Mouse (Mus musculus) heart, postnatal 0 days (tissue): ENCODE data around the gene Ubqln4. TPM values are rescaled to one million over a fixed set of nuclear protein-coding genes. Genes with fewer than 3 reads are reported as not detected.

Experiments used
- ATAC-seq: fragments of 200-750 bp; cut with Nextera tagmentation; 2 replicates; pipeline ENCODE4 v1.8.0; 2017; ENCODE audit warnings: low read depth, moderate number of reproducible peaks, moderate library complexity; ENCODE audit not compliant: insufficient read depth
- DNase-seq: peaks from one replicate; pipeline ENCODE4 v3.0.0-alpha.2; 2016; ENCODE audit warnings: low spot score
- H3K27ac ChIP-seq: fragments of 300-500 bp; sonication (generic); 2 replicates; pipeline ENCODE4 v1.5.1; 2014; ENCODE audit warnings: low read depth, mild to moderate bottlenecking
- H3K27me3 ChIP-seq: fragments of 300-500 bp; sonication (generic); 2 replicates; pipeline ENCODE4 v1.6.1; 2014; ENCODE audit warnings: low read length, mixed read lengths; ENCODE audit not compliant: control insufficient read depth, insufficient read depth
- H3K36me3 ChIP-seq: fragments of 300-500 bp; sonication (generic); replicated peaks from 2 replicates; pipeline ENCODE4 v1.6.1; 2014; ENCODE audit warnings: low read length, mixed read lengths; ENCODE audit not compliant: control insufficient read depth, insufficient read depth
- H3K4me1 ChIP-seq: fragments of 300-500 bp; sonication (generic); 2 replicates; pipeline ENCODE4 v1.6.1; 2014; ENCODE audit warnings: antibody characterized with exemption; ENCODE audit not compliant: control insufficient read depth, insufficient read depth
- H3K4me2 ChIP-seq: fragments of 300-500 bp; sonication (generic); 2 replicates; pipeline ENCODE4 v1.6.1; 2014; ENCODE audit warnings: low read depth, mild to moderate bottlenecking, low read length, moderate library complexity
- H3K4me3 ChIP-seq: fragments of 300-500 bp; sonication (generic); 2 replicates; pipeline ENCODE4 v1.5.1; 2014; ENCODE audit warnings: low read depth, low read length
- H3K9ac ChIP-seq: fragments of 300-500 bp; sonication (generic); replicated peaks from 2 replicates; pipeline ENCODE4 v1.6.1; 2014; ENCODE audit warnings: low read depth, low read length, mixed read lengths
- H3K9me3 ChIP-seq: fragments of 300-500 bp; sonication (generic); replicated peaks from 2 replicates; pipeline ENCODE4 v1.6.1; 2016; ENCODE audit warnings: low read length; ENCODE audit not compliant: control insufficient read depth
- CTCF ChIP-seq: IDR thresholded peaks from 2 replicates; pipeline ENCODE4 v1.5.1; 2016; ENCODE audit warnings: antibody characterized with exemption, control low read depth, low read depth
- EP300 ChIP-seq: IDR thresholded peaks from 2 replicates; pipeline ENCODE4 v1.6.1; 2016; ENCODE audit warnings: antibody characterized with exemption, low read depth
- WGBS: fragments of 180-500 bp; shearing (Covaris S2); extraction: QIAGEN DNeasy Blood & Tissue Kit; methylation state at CpG from one replicate; pipeline ENCODE4 v1.1.7; 2014; 5-methylcytosine and 5-hydroxymethylcytosine counted together
- polyA plus RNA-seq: library from polyadenylated mRNA; unstranded; fragments of >200 nt; fragmentation: Nextera tagmentation; extraction: Ambion mirVana; gene quantifications from 2 replicates; pipeline ENCODE4 v1.2.1, GENCODE M21; 2015
- total RNA-seq: library from RNA; depleted of rRNA; stranded (reverse); fragments of >200 nt; gene quantifications from 2 replicates; pipeline ENCODE4 v1.2.3, GENCODE M21; 2014; ENCODE audit warnings: low replicate concordance

Gene Ubqln4
- total and polyA plus RNA-seq, 2 experiments from 2014 or later = 18.3 to 82.4 TPM

- Histone ChIP-seq H3K4me1 (peaks cover 40% of the 10 kb centered on the region), H3K9ac (peak overlapping the region; percentile 40; the same call in 1 of the 2 replicates), H3K9me3 (no peaks in the 10 kb centered on the region), H3K36me3 (no peaks in the 10 kb centered on the region; the same call in 1 of the 2 replicates), H3K27me3 (no peaks in the 10 kb centered on the region), H3K4me3 (peak overlapping the region; percentile 90), H3K4me2 (peak overlapping the region; percentile 99), H3K27ac (peak overlapping the region; percentile 76; the same call in 1 of the 2 replicates)
- no peak for DNase-seq
- ATAC-seq = no peak
- no peak for TF ChIP-seq EP300
- no peak for TF ChIP-seq CTCF
- 34% methylated on average over 11 of the region's 11 CpGs for WGBS
Measured at GRCm38 (mm10) chr3:88530082-88530864, 23.3 kb upstream of the Ubqln4 start.

DNA sequence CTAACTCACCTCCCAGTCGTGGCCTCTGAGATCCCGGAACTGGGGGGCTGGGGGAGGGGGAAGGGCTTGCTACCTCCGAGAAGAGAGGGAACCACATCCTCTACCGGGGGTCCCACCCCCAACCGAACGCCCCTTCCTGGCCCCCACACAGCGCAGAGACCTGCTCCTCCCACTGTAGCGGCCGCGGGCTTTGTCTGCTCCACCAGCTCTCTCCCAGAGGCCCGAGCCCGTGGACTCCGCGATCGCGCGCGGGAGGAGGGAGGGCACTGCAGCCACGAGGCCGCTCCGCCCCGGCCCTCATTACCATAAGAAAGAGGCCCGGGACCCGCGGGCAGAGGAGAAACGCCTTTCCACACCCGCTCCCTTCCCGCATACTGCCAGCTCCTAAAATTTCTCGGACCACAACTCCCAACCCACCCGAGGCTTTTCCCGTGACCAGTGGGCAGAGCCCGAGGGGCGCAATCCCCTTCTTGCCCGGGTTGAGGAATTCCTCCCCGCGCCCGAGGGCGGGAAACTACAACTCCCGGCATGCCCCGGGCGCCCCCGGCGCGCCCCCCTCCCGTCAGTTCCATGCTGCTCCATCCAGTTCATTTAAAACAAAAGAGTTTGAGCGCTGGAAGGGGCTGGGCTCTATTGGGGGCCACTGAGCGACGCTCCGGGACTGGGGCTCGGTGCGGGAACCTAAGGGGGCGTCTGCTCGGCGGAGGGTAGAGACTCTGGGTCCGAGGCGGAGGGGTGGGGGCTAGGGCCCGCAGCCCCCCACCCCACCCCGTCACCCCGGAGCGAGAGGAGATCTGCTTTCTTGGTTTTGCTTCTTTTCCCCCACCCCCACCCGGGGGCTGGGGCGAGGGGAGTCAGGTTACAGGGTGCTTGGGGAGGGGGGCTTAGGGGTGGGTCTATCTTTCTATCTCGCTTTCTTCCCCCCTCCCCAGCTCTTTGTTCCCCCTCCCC lies 21.9 kb upstream of the Ubqln4 start:
- DNase-seq (peak; percentile 71), ATAC-seq (peak; percentile 82)
- no peaks in the 10 kb centered on the region for H3K27me3 ChIP-seq
- TF ChIP-seq EP300 = no peak
- no peak for TF ChIP-seq CTCF
- H3K36me3 ChIP-seq = no peaks in the 10 kb centered on the region
- peak overlapping the region; percentile 90 for H3K4me3 ChIP-seq
- H3K9ac ChIP-seq = peak overlapping the region; percentile 72
- H3K4me2 ChIP-seq = peak overlapping the region; percentile 99
- peaks cover 42% of the 10 kb centered on the region for H3K4me1 ChIP-seq
- H3K9me3 ChIP-seq = no peaks in the 10 kb centered on the region
- under 1% methylated on average over 43 of the region's 63 CpGs for WGBS
- H3K27ac ChIP-seq = peak overlapping the region; percentile 76

GRCm38 (mm10) chr3:88532299-88532674 lies 21.3 kb upstream of the Ubqln4 start, which contains the start of gene Mex3a:
Mex3a (plus strand) TSS chr3:88532395.
- H3K4me2 ChIP-seq = peak within 1 kb of the TSS; percentile 99
- H3K9me3 ChIP-seq = no peaks in the 10 kb centered on the region
- H3K36me3 ChIP-seq = no peaks in the 10 kb centered on the region
- no peak for DNase-seq
- no peaks in the 10 kb centered on the region for H3K27me3 ChIP-seq
- under 1% methylated on average over 14 of the region's 31 CpGs for whole genome bisulfite sequencing
- peak within 1 kb of the TSS; percentile 90 for H3K4me3 ChIP-seq
- peaks cover 46% of the 10 kb centered on the region for H3K4me1 ChIP-seq
- peak within 1 kb of the TSS; percentile 76 for H3K27ac ChIP-seq
- peak within 1 kb of the TSS; percentile 72 for H3K9ac ChIP-seq
- TF ChIP-seq CTCF (no peak), EP300 (no peak)
- no peak for ATAC-seq

- WGBS = 1% methylated on average over 35 of the region's 40 CpGs
- Histone ChIP-seq H3K4me1 (peaks cover 41% of the 10 kb centered on the region), H3K9ac (peak overlapping the region; percentile 72), H3K4me2 (peak overlapping the region; percentile 99), H3K27me3 (no peaks in the 10 kb centered on the region), H3K9me3 (no peaks in the 10 kb centered on the region), H3K27ac (peak overlapping the region; percentile 76), H3K36me3 (0 out of 2 replicates have a peak, but pooled peaks cover 1% of the 10 kb centered on the region), H3K4me3 (peak overlapping the region; percentile 90)
- DNase-seq = no peak
- TF ChIP-seq EP300 (no peak), CTCF (no peak)
- ATAC-seq = no peak
Measured at GRCm38 (mm10) chr3:88532689-88533511, 20.7 kb upstream of the Ubqln4 start.
